Mouse (Mus musculus): Measurements from ENCODE around the gene Gipc2. TPM values are rescaled to one million over a fixed set of nuclear protein-coding genes. Genes with fewer than 3 reads are reported as not detected.

The Gipc2 gene
- polyA plus RNA-seq, 1 experiment from 2014 or later: 4.6 TPM

DNA sequence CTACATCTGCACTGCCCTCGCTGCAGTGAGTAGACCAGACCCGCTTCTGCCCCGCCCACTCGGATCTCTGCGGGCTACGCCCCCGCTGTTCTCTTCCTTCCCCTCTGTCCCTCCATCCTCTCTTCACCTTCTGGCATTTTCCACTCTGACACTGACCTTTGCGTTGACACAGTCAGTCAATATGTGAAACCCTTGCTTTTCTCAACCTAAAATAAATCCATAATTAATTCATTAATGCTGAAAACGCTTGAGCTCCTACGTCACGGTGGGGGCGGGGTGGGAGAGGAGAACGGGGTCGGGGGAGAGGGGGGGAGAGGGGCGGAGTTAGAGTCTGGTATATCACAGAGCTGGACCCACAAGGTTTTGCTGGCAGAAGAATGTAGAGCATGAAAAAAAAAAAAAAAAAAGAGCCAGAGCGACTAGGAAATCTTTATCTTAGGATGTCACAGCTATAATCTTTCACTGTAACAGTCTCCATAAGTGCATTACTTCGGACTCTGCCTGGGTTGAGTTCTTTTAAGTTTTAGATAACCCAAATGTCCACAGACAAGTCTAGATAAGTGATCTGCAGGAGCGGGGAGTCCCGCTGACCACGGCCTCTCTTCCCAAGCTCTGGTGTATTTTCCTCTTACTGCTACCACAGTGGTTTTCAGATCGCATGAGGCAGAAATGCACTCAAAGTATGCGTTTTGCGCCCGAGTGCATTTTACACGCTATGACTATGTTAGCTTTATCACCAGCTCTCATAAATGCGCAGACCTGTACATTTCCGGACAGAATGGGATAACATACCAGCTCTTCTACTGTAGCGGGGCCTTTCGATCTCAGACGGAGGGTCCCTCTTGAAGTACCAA is 58.7 kb downstream of the Gipc2 start:
- Histone ChIP-seq H3K9ac (ENCODE audit: low read depth, low read length) (0 out of 2 replicates have a peak overlapping the region, but pooled peaks have one; percentile 26), H3K4me3 (ENCODE audit: low read depth, low read length) (peak overlapping the region; percentile 33), H3K4me1 (ENCODE audit: control insufficient read depth, insufficient read depth, low read length) (peaks cover 26% of the 10 kb centered on the region), H3K4me2 (ENCODE audit: low read depth, low read length) (peak overlapping the region; percentile 75), H3K9me3 (ENCODE audit: control insufficient read depth, low read length) (no peaks in the 10 kb centered on the region), H3K36me3 (ENCODE audit: control insufficient read depth, insufficient read depth, low read length) (no peaks in the 10 kb centered on the region), H3K27me3 (replicated peaks; ENCODE audit: control insufficient read depth, insufficient read depth, low read length) (peaks cover 12% of the 10 kb centered on the region), H3K27ac (replicated peaks; ENCODE audit: low read depth, low read length) (no peak overlapping the region)
- DNase-seq (ENCODE audit: low spot score) (peak; percentile 53), ATAC-seq (ENCODE audit: low read depth) (peak; percentile 16; the same call in 1 of the 2 replicates)
- WGBS: 14% methylated on average over 30 of the region's 30 CpGs

DNA sequence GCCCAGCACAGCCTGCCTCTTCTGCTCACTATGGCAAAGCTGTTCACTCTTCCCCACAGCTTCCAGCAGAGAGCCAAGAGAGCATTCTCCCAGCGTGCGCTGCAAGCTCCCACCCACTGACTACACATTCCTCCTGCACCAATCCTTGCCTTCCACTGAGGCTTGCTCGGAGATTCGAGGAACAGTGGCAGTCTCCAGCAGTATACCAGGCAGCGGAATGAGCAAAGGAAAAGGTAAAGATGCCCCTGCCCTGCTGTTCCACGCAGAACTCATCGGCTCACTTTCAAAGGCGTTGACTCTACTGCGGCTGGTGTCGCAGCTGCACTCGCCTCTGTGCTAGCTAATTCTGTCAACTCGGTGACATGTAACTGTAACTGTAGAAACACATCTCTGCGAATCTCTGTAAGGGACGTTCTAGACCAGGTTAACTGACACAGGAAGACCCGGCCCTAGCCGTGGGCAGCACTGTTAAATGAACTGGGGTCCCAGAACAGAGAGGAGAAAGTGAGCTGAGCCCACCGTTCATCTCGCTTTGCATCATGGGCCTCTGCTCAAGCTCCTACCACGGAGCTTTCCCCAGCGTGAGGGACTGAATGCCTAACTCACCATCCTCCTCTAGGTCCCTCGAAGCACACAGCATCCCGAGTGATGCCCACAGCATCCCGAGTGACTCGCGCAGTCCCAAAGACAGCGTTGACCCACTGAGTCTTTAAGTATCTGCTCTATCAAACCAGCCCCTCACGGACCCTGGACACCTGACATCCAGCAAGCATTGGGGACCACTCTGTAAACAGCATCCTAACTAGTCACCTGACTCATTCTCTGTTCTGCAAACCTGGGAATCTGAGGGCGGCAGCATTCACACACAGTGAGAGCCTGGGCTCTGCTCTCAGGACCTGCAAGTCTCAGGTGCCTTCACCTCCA is 59.5 kb downstream of the Gipc2 start:
- ATAC-seq (ENCODE audit: low read depth) (peak; percentile 12), DNase-seq (ENCODE audit: low spot score) (peak; percentile 61)
- Histone ChIP-seq H3K9ac (ENCODE audit: low read depth, low read length) (peak overlapping the region; percentile 26; the same call in 1 of the 2 replicates), H3K27ac (replicated peaks; ENCODE audit: low read depth, low read length) (no peak overlapping the region), H3K27me3 (replicated peaks; ENCODE audit: control insufficient read depth, insufficient read depth, low read length) (peaks cover 12% of the 10 kb centered on the region), H3K9me3 (ENCODE audit: control insufficient read depth, low read length) (no peaks in the 10 kb centered on the region), H3K4me3 (ENCODE audit: low read depth, low read length) (peak overlapping the region; percentile 33), H3K4me2 (ENCODE audit: low read depth, low read length) (peak overlapping the region; percentile 75), H3K36me3 (ENCODE audit: control insufficient read depth, insufficient read depth, low read length) (no peaks in the 10 kb centered on the region), H3K4me1 (ENCODE audit: control insufficient read depth, insufficient read depth, low read length) (peaks cover 26% of the 10 kb centered on the region)
- 3% methylated on average over 28 of the region's 28 CpGs for WGBS

DNA sequence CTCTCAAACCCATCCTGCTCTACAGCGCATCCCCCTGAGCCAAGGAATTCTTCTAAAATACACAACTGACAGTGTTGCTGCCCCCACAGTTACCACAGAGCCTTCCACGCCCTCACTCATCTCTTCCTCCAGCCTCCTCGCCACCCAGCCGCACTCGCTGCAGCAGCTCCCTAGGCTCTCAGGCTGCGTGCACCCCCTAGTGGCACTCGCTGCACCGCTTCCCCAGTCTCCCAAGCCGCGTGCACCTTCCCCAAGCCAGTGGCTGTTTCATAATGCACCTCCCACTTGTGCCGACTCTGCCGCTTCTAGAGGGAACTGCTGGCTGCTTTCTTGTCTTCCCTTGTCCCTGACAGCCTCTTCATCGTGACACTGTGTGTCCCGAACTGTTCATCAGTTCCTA is 60.7 kb downstream of the Gipc2 start:
- no peak overlapping the region for H3K27ac ChIP-seq (replicated peaks; ENCODE audit: low read depth, low read length)
- H3K4me2 ChIP-seq (ENCODE audit: low read depth, low read length): peak overlapping the region; percentile 43
- 2% methylated on average over 14 of the region's 14 CpGs for WGBS
- peaks cover 12% of the 10 kb centered on the region for H3K27me3 ChIP-seq (replicated peaks; ENCODE audit: control insufficient read depth, insufficient read depth, low read length)
- peaks cover 23% of the 10 kb centered on the region for H3K4me1 ChIP-seq (ENCODE audit: control insufficient read depth, insufficient read depth, low read length)
- peak; percentile 36 for ATAC-seq (ENCODE audit: low read depth)
- peak overlapping the region; percentile 33 for H3K4me3 ChIP-seq (ENCODE audit: low read depth, low read length)
- no peak overlapping the region for H3K9ac ChIP-seq (ENCODE audit: low read depth, low read length)
- H3K9me3 ChIP-seq (ENCODE audit: control insufficient read depth, low read length): no peaks in the 10 kb centered on the region
- DNase-seq (ENCODE audit: low spot score): peak; percentile 86
- H3K36me3 ChIP-seq (ENCODE audit: control insufficient read depth, insufficient read depth, low read length): no peaks in the 10 kb centered on the region

DNA sequence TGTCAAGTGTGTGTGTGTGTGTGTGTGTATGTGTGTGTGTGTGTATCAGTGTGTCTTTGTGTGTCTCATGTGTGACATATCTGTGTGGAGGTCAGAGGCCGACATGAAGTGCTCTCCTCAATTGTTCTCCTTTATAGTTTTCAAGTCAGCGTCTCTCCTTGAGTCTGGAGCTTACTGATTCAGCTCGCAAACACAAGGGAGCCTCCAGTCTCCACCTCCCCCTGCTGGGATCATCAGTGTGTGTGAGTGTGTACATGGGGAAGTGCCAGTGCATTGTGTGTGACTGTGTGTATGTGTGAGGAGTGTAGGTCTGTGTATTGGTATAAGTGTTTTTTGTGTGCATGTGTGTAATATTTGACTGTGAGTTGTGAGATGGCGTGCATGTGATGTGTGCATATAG is 62.6 kb downstream of the Gipc2 start:
- H3K27ac ChIP-seq (replicated peaks; ENCODE audit: low read depth, low read length): no peak overlapping the region
- H3K9me3 ChIP-seq (ENCODE audit: control insufficient read depth, low read length): no peaks in the 10 kb centered on the region
- no peak overlapping the region for H3K4me2 ChIP-seq (ENCODE audit: low read depth, low read length)
- H3K36me3 ChIP-seq (ENCODE audit: control insufficient read depth, insufficient read depth, low read length): no peaks in the 10 kb centered on the region
- H3K9ac ChIP-seq (ENCODE audit: low read depth, low read length): no peak overlapping the region
- peaks cover 12% of the 10 kb centered on the region for H3K27me3 ChIP-seq (replicated peaks; ENCODE audit: control insufficient read depth, insufficient read depth, low read length)
- ATAC-seq (ENCODE audit: low read depth) (no peak), DNase-seq (ENCODE audit: low spot score) (no peak)
- peaks cover 16% of the 10 kb centered on the region for H3K4me1 ChIP-seq (ENCODE audit: control insufficient read depth, insufficient read depth, low read length)
- 90% methylated on average over 4 of the region's 4 CpGs for WGBS
- H3K4me3 ChIP-seq (ENCODE audit: low read depth, low read length): no peak overlapping the region

DNA sequence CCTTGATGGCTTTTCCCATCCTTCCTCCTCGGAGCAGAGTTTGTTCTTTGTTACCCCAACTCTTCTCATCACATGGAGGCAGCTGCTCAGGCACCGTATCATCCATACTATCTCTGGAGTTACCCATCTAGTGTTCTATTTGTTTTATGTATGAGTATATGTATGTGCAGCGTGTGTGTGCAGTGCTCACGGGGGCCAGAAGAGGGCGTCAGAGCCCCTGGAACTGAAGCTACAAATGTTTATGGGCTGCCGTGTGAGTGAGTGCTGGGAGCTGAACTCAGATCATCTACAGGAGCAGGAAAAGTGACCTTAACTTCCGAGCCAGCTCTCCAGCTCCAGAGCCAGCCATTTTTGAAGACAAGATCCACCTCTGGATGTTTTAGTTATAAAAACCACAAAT is 64.6 kb downstream of the Gipc2 start:
- no peaks in the 10 kb centered on the region for H3K36me3 ChIP-seq (ENCODE audit: control insufficient read depth, insufficient read depth, low read length)

DNA sequence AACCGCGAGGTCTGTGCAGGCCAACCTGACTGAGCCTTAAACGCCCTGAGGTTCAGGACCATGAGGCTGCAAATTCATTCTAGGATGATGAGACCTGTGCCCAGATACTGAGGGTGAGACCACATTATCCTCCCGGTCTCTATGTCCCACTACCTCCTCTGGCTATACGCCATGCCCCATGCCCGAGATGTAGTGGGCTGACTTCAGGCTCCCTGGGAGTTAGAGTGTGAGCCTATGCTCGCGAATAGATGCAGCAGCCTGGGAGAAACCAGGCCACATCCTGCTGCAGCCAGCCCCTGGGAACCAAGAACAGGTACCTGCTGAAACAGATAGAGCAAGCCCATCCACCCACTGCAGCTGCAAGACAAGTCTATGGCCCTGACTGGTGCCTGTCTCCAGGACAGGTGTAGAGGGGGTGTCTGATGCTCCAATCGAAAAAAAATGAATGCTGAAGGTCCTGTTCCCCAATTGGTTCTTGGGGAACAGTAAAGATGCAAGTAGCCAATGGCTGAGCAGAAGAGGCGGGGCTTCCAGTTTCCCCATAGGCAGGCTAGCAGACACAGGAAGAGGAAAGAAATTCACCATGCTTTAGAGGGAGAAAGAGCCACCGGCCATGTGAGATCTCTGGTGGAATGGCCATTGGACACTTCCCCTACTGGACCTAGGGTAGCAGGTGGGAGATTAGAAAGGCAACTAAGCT is 65.8 kb downstream of the Gipc2 start:
- Histone ChIP-seq H3K27me3 (replicated peaks; ENCODE audit: control insufficient read depth, insufficient read depth, low read length) (0 out of 2 replicates have a peak, but pooled peaks cover 2% of the 10 kb centered on the region), H3K4me1 (ENCODE audit: control insufficient read depth, insufficient read depth, low read length) (no peaks in the 10 kb centered on the region), H3K4me2 (ENCODE audit: low read depth, low read length) (no peak overlapping the region), H3K9me3 (ENCODE audit: control insufficient read depth, low read length) (no peaks in the 10 kb centered on the region), H3K27ac (replicated peaks; ENCODE audit: low read depth, low read length) (no peak overlapping the region), H3K4me3 (ENCODE audit: low read depth, low read length) (no peak overlapping the region), H3K36me3 (ENCODE audit: control insufficient read depth, insufficient read depth, low read length) (no peaks in the 10 kb centered on the region), H3K9ac (ENCODE audit: low read depth, low read length) (no peak overlapping the region)
- peak; percentile 51 for ATAC-seq (ENCODE audit: low read depth)
- DNase-seq (ENCODE audit: low spot score): no peak
- 47% methylated on average over 11 of the region's 11 CpGs for WGBS

More for the DNA sequence above, 64.6 kb downstream of the Gipc2 start:
- WGBS: 93% methylated on average over 7 of the region's 7 CpGs
- ATAC-seq (ENCODE audit: low read depth) (no peak), DNase-seq (ENCODE audit: low spot score) (no peak)
- peaks cover 7% of the 10 kb centered on the region; the same call in 1 of the 2 replicates for H3K27me3 ChIP-seq (replicated peaks; ENCODE audit: control insufficient read depth, insufficient read depth, low read length)
- H3K4me2 ChIP-seq (ENCODE audit: low read depth, low read length): no peak overlapping the region
- no peak overlapping the region for H3K4me3 ChIP-seq (ENCODE audit: low read depth, low read length)
- no peaks in the 10 kb centered on the region for H3K4me1 ChIP-seq (ENCODE audit: control insufficient read depth, insufficient read depth, low read length)
- no peak overlapping the region for H3K27ac ChIP-seq (replicated peaks; ENCODE audit: low read depth, low read length)
- H3K9ac ChIP-seq (ENCODE audit: low read depth, low read length): no peak overlapping the region
- H3K9me3 ChIP-seq (ENCODE audit: control insufficient read depth, low read length): no peaks in the 10 kb centered on the region

GRCm38 (mm10) chr3:152095030-152095429 is 71.0 kb downstream of the Gipc2 start:
- H3K4me1 ChIP-seq (ENCODE audit: control insufficient read depth, insufficient read depth, low read length): no peaks in the 10 kb centered on the region
- H3K4me3 ChIP-seq (ENCODE audit: low read depth, low read length): no peak overlapping the region
- no peaks in the 10 kb centered on the region for H3K36me3 ChIP-seq (ENCODE audit: control insufficient read depth, insufficient read depth, low read length)
- 9% methylated on average over 3 of the region's 3 CpGs for WGBS
- no peak overlapping the region for H3K4me2 ChIP-seq (ENCODE audit: low read depth, low read length)
- H3K27ac ChIP-seq (replicated peaks; ENCODE audit: low read depth, low read length): no peak overlapping the region
- no peaks in the 10 kb centered on the region for H3K9me3 ChIP-seq (ENCODE audit: control insufficient read depth, low read length)
- H3K9ac ChIP-seq (ENCODE audit: low read depth, low read length): no peak overlapping the region
- DNase-seq (ENCODE audit: low spot score): peak; percentile 70
- no peaks in the 10 kb centered on the region for H3K27me3 ChIP-seq (replicated peaks; ENCODE audit: control insufficient read depth, insufficient read depth, low read length)
- 0 out of 2 replicates have a peak, but pooled peaks have one; percentile 53 for ATAC-seq (ENCODE audit: low read depth)

Measured in embryonic facial prominence, embryonic 14.5 days (tissue).